Mouse (Mus musculus) stomach, postnatal 0 days (tissue): ENCODE results near the gene Wdr17.

Source experiments
- CTCF ChIP-seq: IDR thresholded peaks from 2 replicates; pipeline ENCODE4 v1.5.1; 2016; ENCODE audit warnings: antibody characterized with exemption, low read depth, mild to moderate bottlenecking, moderate library complexity
- EP300 ChIP-seq: optimal IDR thresholded peaks from 2 replicates; pipeline ENCODE3; 2016; ENCODE audit warnings: antibody characterized with exemption

DNA sequence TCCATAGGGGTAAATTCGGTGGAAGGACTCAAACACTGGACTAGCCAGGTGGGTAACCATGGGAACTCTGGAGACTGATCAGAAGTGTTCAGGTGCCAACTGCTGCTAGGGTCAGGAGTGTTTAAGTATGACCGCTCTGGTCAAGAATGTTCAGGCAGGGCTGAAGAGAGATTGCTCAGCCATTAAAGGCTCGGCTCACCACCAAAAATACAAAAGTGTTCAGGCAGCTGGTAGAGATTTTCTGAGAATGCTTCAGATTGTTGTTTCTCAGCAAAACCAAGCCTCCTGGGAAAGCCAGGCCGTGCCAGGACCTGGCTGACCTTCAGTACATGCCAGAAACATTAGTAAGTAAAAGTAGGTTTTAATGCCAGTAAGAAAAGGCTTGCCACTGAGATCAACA is 276.7 kb downstream of the Wdr17 start:
- TF ChIP-seq CTCF (no peak), EP300 (no peak)
